Mouse (Mus musculus): ENCODE measurements at regions not wholly inside any gene's neighbourhood (a gene's known extent, or its start where the extent isn't known, plus 50 kb on each side); places are given as distances from the start of the nearest gene placed in this dataset.
"Not testable (repeated sequence)": the region's sequence is repeated elsewhere in the genome, so short reads cannot be mapped to it uniquely, and the experiment has no call there.

DNA sequence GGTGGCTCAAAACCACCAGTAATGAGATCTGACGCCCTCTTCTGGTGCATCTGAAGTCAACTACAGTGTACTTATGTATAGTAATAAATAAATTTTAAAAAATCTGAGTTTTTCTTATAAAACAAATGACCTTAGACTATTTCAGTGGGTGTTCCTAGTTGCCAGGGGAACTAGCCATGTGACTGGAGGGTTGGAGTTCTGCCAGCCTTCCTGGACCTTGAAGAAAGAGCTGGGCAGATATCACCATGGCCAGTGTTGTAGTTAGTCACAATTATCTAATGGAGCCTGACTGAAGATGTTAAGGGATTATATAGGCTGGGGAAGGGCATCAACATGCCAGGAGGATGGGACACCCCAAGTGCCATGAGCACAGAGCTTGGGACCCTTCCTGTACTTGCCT lies 217.2 kb downstream of the Tpra1 start:
- no peak for ATAC-seq (replicated peaks; ENCODE audit: low FRiP score, low TSS enrichment, poor library complexity, severe bottlenecking)

DNA sequence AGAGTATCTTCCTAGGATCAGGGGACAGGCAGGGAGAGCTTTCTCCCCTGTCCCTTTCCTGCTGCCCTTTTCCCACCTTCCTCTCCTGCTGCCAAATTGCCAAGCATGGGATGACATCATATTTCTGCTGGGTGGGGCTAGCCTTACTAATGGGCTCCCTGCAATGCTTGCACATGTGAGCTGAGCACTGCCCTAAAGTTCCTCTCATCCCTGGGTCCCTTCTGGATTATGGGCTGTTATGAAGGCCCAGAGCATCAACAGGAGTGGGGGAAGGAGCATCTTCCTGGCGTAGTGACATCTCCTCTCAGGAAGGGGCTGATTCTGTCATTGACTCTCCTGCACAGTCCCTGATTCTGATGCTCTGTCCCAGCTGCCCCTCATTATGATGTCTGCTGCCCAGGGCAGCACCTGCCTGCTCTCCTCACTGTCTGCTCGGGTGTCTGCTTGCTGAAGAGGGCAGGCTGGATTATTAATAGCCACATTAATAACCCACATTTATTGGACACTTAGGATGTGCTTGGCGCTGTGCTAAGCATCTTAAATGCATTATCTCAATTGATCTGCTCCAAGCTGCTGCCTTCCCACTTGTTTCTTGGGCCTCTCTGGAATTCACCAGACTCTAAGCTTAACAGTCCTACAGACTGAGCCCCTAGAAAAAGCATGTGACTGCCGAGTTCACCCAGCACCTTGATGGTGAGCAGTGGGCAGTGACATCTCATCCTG lies 219.1 kb downstream of the Tpra1 start:
- ATAC-seq (replicated peaks; ENCODE audit: low FRiP score, low TSS enrichment, poor library complexity, severe bottlenecking): no peak

DNA sequence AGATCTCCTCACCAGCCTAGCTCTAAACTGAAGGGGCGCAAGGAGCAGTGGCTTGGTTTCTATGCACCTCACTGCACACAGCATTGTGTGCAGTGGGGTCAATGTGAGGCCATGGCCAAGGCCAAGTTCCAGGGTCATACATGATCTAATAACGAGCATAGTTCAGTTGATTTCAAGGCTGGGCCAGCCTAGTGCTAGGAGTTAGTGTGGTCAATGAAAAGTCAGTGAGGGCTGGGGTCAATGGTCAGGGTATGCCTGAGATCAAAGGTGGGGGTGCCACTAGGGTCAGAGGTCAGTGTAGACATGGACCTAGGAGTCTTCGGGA lies 219.7 kb downstream of the Tpra1 start:
- no peak for ATAC-seq (replicated peaks; ENCODE audit: low FRiP score, low TSS enrichment, poor library complexity, severe bottlenecking)

DNA sequence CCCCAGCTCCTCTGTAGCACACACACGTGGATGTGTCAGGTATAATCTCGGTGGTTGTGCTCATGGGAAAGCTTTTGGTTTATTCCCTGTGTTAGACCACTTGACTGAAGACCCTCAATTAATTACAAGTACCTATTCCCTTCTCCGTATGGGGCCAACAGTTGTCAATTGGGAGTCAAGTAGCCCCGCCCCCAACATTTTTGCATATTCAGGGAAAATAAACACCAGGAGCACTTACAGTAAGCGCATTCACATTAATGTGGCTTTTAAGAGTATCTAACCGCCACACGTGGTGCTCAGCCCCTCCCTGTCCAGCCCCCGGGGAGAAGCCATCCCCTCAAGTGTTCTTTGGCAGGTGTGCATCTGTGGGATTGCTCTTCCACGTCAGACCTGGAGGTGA lies 223.9 kb downstream of the Tpra1 start:
- no peak for ATAC-seq (replicated peaks; ENCODE audit: low FRiP score, low TSS enrichment, poor library complexity, severe bottlenecking)

DNA sequence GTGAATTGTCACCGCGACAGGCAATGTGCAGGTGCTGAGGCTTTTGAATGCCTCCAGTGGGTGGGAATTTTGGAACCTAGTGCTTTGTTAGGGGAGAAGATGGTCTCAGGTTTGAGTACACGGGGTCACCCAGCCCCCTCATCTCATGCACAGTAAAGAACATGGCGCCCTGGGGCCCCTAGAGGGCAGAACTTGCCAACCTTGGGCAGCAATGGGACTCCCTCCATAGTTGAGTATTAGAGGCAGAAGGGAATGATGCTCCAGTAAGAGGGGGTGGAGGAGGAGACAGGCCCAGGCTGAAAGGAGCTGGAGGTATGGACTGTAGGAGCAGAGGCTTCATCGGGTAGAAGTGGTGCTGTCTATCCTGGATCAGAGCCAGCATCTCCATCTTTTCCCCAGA lies 226.1 kb downstream of the Tpra1 start:
- ATAC-seq (replicated peaks; ENCODE audit: low FRiP score, low TSS enrichment, poor library complexity, severe bottlenecking): not testable (repeated sequence)

DNA sequence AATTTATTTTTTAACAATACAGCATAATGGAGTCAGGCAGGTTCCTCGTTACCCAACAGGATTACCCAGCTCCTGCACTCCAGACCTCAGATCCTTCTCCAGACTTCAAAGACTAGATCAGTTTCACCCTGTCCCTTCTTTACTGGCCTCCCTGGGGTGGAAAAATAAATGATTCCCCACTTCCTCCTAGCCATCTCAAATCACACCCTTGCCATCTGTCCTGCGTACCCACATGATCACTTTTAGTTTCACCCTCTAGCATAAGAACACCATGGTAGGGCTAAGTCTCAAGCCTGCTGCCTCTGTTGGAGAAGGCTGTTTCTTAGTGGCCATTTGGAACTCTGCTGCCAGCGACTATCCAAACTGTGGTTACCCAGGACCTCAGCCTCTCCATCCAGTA lies 222.0 kb downstream of the Plxna1 start:
- ATAC-seq (replicated peaks; ENCODE audit: low FRiP score, low TSS enrichment, poor library complexity, severe bottlenecking): no peak

DNA sequence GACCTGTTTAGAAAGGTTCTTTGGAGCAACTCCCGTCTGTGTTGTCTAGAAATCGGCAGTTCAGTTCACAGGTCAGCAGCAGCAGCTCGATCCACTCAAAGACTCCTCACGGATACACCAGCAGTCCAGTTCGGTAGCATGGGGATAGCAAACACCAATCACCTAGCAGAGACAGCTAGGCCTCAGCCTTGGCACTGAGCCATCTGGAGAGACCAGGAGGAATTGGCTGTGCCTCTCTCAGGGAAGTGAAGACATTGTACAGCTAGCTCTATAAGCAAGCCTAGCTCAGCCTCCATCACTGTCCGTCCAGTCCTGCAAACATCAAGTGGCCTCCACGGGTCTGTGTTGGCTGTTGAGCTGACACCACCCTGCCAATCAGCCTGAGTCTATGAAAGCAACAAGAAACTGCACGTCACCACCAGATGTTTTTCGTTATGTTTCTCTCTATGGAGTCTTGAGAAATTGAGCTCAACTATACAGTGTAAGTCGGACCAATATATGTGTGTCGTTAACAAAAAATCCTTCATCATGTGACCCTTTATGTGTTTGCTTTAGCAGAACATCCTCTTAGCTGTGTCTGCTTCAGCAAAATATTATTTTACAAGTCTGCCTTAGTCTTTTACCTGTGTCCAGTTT lies 209.3 kb downstream of the Plxna1 start:
- ATAC-seq (replicated peaks; ENCODE audit: low FRiP score, low TSS enrichment, poor library complexity, severe bottlenecking): no peak

DNA sequence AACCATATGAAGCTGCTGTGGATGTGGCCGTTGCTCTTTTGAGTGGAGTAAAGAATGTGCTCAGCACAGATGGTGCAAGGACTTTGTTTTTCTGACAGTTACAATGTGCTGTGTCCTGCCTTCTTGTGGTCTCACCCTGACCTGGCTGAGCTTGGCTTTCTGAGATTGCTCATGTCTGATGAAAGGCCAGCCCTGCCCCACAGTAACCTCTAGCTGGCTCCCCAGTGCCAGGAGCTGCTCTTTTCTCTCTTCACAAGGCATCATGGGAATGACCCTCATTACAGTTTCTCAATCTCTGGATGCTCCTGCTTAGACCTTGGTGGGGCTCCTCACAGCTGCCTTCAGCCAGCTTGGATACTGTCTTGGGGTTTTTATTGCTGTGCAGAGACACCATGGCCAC lies 204.9 kb downstream of the Plxna1 start:
- ATAC-seq (replicated peaks; ENCODE audit: low FRiP score, low TSS enrichment, poor library complexity, severe bottlenecking): no peak

DNA sequence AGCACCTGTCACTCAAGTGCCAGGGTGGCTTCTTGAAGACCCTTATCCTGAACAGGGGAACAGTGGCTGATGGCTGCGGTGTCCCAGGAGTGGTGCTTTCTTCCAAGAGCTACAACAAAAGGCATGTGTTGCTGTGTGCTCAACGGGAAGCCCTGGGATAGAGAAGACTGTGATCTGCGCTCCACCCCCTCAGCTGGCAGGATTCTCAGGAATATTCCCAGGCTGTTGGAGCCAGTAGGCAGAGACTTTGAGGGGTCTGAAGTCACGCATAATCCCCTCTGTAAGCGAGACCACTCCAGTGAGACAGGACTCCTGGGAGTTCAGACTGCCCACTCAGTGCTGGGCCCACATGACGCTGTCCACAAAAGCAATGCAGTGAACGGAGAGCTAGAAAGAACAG lies 202.4 kb downstream of the Plxna1 start:
- no peak for ATAC-seq (replicated peaks; ENCODE audit: low FRiP score, low TSS enrichment, poor library complexity, severe bottlenecking)

DNA sequence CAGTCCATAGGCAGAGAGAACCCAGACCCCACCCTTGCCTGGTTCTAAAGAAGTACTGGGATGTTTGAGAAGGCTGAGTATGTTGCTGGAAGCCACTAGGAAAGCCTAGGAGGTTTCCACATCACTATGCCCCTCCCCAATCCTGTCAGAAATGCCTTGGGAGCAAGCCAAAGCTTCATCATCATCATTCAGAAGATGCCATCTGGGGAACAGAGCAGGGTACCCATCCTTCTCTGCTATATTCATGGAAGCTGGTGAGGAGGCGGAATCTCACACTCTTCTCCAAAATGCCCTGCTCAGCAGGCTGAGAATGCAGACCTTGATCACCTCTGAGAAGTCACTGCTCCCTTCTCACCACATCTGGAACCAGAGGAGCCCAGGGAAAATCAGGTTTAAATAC lies 200.7 kb downstream of the Plxna1 start:
- no peak for ATAC-seq (replicated peaks; ENCODE audit: low FRiP score, low TSS enrichment, poor library complexity, severe bottlenecking)

DNA sequence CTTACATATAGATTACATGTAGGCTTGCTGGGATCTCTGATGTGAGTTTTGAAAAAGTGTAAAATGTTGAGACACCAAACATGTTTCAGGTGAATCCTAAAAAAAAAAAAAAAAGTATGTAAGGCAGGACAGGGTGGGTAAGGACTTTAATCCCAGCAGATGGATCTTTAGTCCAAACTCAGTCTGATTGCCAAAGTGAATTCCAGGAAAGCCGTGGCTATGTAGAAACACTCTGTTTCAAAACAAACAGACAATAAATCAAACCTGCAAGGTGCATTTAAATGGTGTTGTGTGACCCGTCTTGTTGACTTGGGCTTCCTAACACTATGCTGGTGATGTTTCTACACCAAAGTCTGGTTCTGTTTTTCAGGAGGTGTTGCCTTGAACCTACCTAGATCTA lies 192.9 kb downstream of the Plxna1 start:
- no peak for ATAC-seq (replicated peaks; ENCODE audit: low FRiP score, low TSS enrichment, poor library complexity, severe bottlenecking)

DNA sequence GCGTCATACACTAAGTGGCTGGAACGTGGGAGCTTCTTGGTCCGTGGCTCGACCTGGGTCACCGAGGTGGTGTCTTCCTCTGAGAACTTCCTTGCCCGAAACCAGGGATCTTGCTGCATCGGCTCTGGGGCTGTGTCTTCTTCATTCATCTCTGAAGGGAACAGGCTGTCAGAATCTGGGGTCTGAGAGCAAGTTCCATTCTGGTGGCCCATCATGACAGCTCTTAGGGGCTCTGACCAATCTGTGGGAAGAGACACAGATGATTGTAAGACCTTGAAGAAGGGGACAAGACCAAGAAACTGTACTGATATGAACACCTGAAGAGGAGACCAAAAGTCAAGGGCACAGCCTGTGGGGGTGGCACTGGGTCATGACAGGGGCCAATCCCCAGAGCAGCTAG lies 177.5 kb downstream of the Plxna1 start:
- ATAC-seq (replicated peaks; ENCODE audit: low FRiP score, low TSS enrichment, poor library complexity, severe bottlenecking): not testable (repeated sequence)

DNA sequence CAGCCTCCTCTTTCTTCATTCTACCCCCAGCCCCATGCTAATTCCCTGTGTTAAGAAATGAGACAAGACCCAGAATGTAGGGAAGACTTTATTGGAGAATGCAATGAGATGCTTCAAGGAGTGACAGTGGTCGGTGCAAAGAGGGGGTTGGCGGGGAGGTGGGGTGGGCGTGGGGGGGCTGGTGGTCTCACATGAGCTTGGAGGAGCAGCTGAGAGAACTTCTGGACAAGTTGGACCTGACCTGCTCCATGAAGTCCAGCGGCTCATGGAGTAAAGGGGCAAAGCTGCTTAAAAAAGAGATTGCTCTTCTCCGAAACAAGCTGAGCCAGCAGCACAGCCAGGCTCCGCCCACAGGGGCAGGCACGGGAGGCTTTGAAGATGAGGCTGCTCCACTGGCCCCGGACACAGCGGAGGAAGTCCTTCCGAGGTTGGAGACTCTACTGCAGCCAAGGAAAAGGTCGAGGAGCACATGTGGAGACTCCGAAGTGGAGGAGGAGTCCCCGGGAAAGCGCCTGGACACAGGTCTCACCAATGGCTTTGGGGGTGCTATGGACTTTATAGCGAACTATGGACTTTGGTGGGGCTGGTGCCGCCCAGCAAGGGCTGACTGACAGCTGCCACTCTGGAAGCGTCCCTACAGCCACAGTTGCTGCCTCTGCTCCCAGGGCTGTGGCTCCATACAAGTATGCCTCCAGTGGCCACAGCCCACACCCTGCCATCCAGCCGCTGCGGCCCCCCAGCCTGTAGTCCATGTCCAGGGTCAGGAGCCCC lies 161.7 kb downstream of the Plxna1 start:
- not testable (repeated sequence) for ATAC-seq (replicated peaks; ENCODE audit: low FRiP score, low TSS enrichment, poor library complexity, severe bottlenecking)

DNA sequence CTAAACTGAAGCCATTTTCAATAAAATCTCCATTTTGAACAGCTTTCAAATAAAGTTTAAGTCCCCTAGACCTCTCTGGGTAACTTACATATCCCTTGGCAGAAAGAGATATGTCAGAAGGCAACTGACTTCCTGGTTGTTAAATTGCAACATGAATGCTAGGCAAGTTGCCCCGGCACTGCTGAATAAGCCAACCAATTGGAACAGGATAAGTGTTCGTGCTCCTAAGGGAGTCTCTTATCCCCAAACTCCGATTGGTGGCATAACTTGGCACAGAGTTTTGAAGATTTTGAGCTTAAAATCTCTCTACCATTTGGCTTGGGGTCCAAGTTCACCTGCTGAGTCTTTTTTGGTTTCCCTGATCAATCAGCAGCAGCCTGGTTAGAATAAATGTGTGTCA lies 147.4 kb downstream of the Plxna1 start:
- ATAC-seq (replicated peaks; ENCODE audit: low FRiP score, low TSS enrichment, poor library complexity, severe bottlenecking): no peak

DNA sequence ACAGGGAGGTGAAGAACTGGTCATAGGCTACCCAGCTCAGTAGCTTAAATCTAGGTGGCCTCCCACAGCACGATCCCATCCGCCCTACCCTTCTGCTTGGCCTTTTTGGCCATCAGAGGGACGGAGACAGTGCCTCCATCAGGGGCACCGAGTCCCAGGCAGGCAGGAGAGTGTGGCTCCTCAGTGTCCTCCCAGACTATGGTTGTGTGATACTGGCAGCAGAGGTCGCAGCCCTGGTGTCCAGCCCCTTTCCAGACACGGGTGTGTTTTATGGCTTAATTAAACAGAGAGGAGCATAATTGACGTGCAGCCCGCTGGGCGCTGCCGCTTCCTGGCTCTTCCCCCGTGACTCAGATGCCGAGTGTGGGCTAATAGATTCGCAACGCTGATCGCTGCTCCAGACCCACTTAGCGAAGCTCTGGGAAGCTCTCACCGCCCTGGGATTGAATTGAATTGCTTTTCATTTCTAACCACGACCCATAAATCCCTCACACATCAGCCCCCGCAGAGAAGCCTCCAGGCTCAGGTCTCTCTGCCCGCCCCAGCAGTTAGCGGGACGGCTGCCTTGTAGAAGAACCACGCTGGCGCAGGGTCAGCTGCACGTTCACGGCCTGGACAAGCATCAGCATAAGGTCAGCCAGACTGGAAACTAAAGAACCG lies 126.9 kb downstream of the Plxna1 start:
- no peak for ATAC-seq (replicated peaks; ENCODE audit: low FRiP score, low TSS enrichment, poor library complexity, severe bottlenecking)

DNA sequence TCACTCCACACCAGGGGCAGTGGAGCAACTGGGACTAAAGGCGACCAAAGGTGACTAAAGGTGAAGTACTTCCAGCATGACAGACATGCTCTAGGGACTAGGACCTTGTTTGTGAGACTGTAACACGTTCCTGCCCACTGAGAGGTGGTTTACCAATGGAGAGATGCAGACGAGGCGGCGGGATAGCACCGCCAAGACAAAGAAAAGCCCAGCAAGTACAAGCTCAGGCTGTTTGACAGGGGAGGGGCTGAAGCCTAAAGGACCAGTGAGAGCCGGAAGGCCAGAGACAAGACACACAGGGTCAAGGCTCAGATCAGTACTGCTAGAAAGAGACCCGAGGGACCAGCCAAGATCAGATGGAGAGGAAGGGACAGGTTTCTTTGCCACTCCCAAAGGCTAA lies 126.2 kb downstream of the Plxna1 start:
- no peak for ATAC-seq (replicated peaks; ENCODE audit: low FRiP score, low TSS enrichment, poor library complexity, severe bottlenecking)

DNA sequence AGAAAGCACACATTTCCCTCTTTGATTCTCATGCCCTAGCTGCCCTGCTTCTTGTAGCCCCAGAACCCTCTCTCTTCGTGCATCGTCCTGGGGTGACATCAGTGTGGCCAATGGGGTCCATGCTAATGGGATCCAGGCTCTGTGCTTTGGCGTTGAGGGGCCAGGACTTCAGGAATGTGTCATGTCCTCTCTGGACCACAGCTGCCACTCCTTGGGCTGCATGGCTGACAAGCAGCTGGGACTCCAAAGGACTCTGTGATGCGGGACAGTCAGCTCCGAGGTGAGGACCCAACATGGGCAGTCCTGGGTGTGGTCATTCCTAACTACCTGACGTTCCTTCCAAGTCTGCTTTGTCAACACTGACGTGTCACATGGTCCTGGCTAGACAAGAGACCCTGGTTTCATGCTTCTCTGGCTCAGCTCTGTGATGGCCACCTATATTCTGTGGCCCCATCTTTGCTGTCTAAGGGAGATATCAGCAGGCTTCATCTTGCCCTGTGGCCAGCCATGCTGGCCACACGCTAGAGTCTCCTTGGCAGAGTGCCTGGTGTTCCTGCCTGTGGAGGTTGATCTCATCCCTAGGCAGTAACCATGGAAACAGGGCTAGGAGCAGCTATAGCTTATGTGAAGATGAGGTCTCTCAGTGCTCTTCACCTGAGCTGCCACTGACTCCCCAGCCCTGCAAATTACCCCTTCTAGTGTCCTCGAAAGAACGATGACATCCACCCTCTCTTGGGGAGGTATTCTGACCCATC lies 125.4 kb downstream of the Plxna1 start:
- no peak for ATAC-seq (replicated peaks; ENCODE audit: low FRiP score, low TSS enrichment, poor library complexity, severe bottlenecking)

DNA sequence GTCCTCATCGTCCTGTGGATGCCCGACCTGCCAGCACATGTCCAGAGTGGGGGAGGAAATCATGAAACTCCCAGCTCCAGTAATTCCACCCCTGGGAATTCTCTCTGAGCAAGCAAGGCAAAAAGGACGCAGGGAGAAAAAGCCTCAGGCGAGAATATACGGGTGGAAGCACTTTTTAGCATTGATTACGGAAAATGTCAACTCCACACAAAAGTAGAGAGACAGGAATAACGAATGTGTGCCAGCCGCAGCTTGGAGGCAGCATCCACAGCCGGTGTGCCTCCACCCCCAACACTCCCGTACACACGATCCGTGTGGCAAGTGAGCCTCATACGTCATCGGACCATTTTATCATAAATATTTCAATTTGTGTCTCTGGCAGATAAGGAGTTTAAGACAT lies 123.5 kb downstream of the Plxna1 start:
- no peak for ATAC-seq (replicated peaks; ENCODE audit: low FRiP score, low TSS enrichment, poor library complexity, severe bottlenecking)

DNA sequence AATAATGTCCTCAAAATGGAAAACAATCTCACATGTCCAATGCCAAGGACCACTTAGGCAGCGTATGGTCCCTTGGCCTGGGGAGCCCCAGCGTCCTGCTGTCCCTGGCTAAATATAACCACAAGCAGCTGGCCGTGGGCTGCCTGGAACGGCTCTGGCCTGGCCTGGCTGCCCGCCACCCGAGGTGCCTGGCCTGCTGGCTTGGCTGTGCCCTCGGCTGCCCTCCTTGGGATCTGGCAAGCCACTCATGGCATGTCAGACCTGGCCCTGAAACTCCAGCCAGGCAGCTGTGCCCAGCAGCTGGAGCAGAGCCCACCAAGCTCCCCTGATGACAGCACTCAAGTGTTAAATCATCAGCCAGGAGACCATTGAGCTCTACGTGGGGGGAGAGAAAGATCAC lies 122.9 kb downstream of the Plxna1 start:
- ATAC-seq (replicated peaks; ENCODE audit: low FRiP score, low TSS enrichment, poor library complexity, severe bottlenecking): no peak
